Mouse (Mus musculus): ENCODE measurements at regions not wholly inside any gene's neighbourhood (a gene's known extent, or its start where the extent isn't known, plus 50 kb on each side); places are given as distances from the start of the nearest gene placed in this dataset.

- no peak overlapping the region for H3K27ac ChIP-seq (ENCODE audit: control insufficient read depth, insufficient read depth, low read depth, low read length, poor library complexity)
- H3K4me1 ChIP-seq (ENCODE audit: control insufficient read depth, insufficient read depth, low read length), result no peaks in the 10 kb centered on the region; the same call in 1 of the 2 replicates
- no peak overlapping the region for H3K4me3 ChIP-seq (replicated peaks; ENCODE audit: control insufficient read depth, low read depth, low read length)
- 73% methylated on average over 8 of the region's 8 CpGs for WGBS
- no peak for TF ChIP-seq POLR2A (IDR thresholded peaks at IDR 0.05; ENCODE audit: borderline replicate concordance, control insufficient read depth, low read depth, low read length)
- TF ChIP-seq CTCF (IDR thresholded peaks at IDR 0.05; ENCODE audit: control insufficient read depth, insufficient read depth, low read length), result no peak
Measured at GRCm38 (mm10) chr4:32188752-32189415, 49.7 kb upstream of the Bach2 start.
